Mouse (Mus musculus) hematopoietic stem cell, adult 5-6 weeks (primary cell): Measurements from ENCODE around the gene Cacng3. TPM values are rescaled to one million over a fixed set of nuclear protein-coding genes. Genes with fewer than 3 reads are reported as not detected.
A peak's percentile ranks its signal among the peaks of the same experiment; 100 is the strongest.

Experiments
- ATAC-seq, 2 experiments: fragments of 125-278 bp in 1 of 2; replicated peaks in 1 of 2; 2 replicates each; pipeline ENCODE4 v1.8.0; 2016 to 2017; ENCODE audit warnings: inconsistent platforms in 2 of 2, mild to moderate bottlenecking in 2 of 2, moderate number of reproducible peaks in 2 of 2, low read depth in 1 of 2, moderate TSS enrichment in 1 of 2; ENCODE audit not compliant: low FRiP score in 2 of 2, poor library complexity in 2 of 2, severe bottlenecking in 2 of 2, insufficient read depth in 1 of 2, low TSS enrichment in 1 of 2
- total RNA-seq: library from RNA; stranded (forward); fragments of 172-1452, 232-1000 nt; gene quantifications from 2 replicates; pipeline ENCODE4 v1.2.3, GENCODE M21; 2017

Gene Cacng3
- total RNA-seq, 1 experiment from 2014 or later, result not detected

DNA sequence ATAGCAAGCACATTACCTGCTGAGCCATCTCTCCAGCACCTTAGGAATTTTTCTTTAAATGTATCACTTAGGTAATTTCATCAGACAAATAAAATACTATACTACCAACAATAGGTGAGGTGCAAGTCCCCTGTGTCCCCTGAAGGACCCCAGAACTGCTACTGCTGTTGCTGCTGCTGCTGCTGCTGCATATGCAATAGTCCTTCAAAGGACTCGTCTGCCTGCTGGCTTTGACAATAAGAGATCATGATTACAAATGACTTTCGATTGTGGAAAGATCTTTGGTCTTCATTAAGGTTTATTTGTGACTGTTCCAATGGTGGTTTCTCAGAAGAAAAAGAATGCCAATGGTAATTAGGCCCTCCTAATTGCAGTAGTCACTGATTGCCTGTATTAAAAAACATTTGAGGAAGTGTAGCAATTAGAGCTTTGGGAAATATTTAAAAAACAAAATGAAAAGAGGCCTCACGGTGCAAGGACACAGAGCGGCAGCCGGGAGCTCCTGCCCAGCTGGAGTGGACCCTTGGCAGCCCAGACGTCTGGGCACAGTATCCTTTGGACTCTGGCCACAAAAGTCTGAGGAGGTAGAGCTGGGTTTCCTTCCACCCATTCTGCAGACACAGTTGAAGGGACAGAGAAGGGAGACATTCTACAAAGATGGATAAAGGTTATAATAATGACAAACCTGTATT lies 123.5 kb downstream of the Cacng3 start:
- no peak for ATAC-seq

- no peak for ATAC-seq
Measured at GRCm38 (mm10) chr7:122795140-122795539, 124.8 kb downstream of the Cacng3 start.

DNA sequence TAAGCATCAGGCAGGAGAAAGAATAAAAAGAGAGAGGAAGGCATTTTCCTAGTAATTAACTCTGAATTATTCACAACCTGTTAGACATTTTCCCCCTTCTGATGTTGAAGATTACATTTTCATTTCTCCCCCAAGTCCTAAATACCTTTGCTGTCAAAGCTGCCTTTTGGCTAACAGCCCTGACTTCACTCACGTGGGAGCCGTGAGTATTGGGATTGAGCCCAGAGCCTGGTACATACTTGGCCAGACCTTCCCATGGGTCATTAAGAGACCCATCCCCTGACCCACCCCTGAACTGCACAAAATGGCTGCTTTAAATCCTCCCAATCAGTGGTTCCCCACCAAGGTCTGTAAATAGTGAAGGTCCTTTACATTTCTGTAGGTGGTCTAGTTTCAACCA lies 130.5 kb downstream of the Cacng3 start:
- ATAC-seq, result no peak

GRCm38 (mm10) chr7:122803839-122804496 lies 133.7 kb downstream of the Cacng3 start:
- ATAC-seq, result no peak

DNA sequence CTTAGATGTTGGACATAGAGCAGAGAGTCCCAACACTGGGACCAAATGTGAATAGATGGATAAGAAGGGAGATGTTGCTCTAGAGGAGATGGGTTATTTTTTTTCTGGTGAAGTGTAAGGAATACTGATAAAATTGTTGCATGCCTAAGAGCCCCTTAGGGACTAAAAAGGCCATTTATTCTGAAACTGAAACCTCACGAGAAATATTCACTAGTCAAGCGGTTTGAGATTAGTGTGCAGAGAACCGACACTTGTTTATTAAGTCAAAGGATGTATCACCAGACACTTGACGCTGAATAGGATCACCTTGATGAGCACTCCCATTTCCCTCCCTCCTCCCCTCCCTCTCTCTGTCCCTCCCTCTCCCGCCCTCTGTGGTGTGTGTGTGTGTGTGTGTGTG lies 136.2 kb downstream of the Cacng3 start:
- ATAC-seq, result no peak

DNA sequence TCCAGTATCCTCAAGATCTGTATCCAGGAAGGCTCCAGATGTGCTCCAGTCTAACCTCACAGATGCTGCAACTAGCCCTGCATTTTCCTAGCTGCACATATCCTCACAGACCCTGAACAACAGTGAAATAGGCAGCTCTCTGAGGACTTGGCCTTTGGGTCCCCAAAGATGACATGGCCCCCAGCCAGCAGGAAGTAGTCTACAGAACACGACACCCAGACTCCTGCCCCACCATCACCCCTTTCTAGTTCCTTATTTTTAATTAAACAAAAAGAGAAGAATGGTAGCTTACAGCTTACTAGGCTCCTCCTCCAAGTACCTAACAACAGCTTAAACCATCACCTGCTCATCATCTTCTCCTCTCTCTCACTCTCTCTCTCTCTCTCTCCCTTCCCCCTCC lies 143.4 kb downstream of the Cacng3 start:
- peak; percentile 56 to 80; a peak in 3 of 4 replicates for ATAC-seq

DNA sequence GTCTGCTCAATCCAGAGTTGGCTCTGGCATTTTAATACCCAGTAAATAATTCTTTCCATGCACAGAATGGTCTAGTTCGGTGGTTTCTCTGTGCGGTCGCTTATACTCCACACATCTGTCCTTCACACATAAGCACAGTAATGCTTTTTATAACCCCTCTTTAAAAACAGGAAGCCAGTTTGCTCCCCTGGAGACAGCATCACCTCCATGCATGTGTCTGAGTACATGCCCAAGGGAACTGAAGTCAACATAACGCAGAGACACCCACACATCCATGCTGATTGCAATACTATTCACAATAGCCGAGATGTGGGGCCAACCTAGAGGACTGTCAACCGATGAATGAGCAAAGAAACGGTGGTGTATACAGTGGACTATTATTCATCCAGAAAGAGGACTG lies 147.3 kb downstream of the Cacng3 start:
- no peak for ATAC-seq
